Mouse (Mus musculus) CH12F3 (cell line): ENCODE results near the gene Mrpl4.

Experiments used
- in situ Hi-C: fragments of 300-500 bp; cut with MboI; formaldehyde crosslinking; loops from 2 replicates; pipeline ENCODE4 v1.14.3; 2020; ENCODE audit warnings: low sequenced_read_pairs

Mrpl4 gene

GRCm38 (mm10) chr9:21002627-21003551, at the start of gene Mrpl4:
Mrpl4 (plus strand) TSS chr9:21002738.
- in situ Hi-C loops = loop anchor here (5.0 kb wide), 1 partner anchor 91 kb away; no protein-coding TSS in a partner anchor

GRCm38 (mm10) chr9:20956989-20957388, 45.5 kb upstream of the Mrpl4 start:
- in situ Hi-C loops = no loop called here

- in situ Hi-C loops = no loop called here
Measured at GRCm38 (mm10) chr9:20959430-20959938, 43.1 kb upstream of the Mrpl4 start, which contains the start of gene Dnmt1. Dnmt1 (minus strand) TSS chr9:20959888.

- in situ Hi-C loops = no loop called here
Measured at GRCm38 (mm10) chr9:20961557-20961956, 41.0 kb upstream of the Mrpl4 start.

- in situ Hi-C loops = no loop called here
Measured at GRCm38 (mm10) chr9:20965606-20966005, 36.9 kb upstream of the Mrpl4 start.

- in situ Hi-C loops = no loop called here
Measured at GRCm38 (mm10) chr9:20966008-20966407, 36.5 kb upstream of the Mrpl4 start.

GRCm38 (mm10) chr9:20966747-20967146, 35.8 kb upstream of the Mrpl4 start:
- in situ Hi-C loops = no loop called here

GRCm38 (mm10) chr9:20971751-20972140, 30.8 kb upstream of the Mrpl4 start:
- in situ Hi-C loops = no loop called here

GRCm38 (mm10) chr9:20972141-20972992, 30.2 kb upstream of the Mrpl4 start:
- in situ Hi-C loops = no loop called here

- in situ Hi-C loops = no loop called here
Measured at GRCm38 (mm10) chr9:20973001-20973681, 29.4 kb upstream of the Mrpl4 start.

- in situ Hi-C loops = no loop called here
Measured at GRCm38 (mm10) chr9:20973682-20974075, 28.9 kb upstream of the Mrpl4 start.

GRCm38 (mm10) chr9:20975431-20976215, 26.9 kb upstream of the Mrpl4 start:
- in situ Hi-C loops = no loop called here

- in situ Hi-C loops = no loop called here
Measured at GRCm38 (mm10) chr9:20976216-20976960, 26.1 kb upstream of the Mrpl4 start, which contains the start of gene S1pr2. S1pr2 (minus strand) TSS chr9:20976781.

- in situ Hi-C loops = no loop called here
Measured at GRCm38 (mm10) chr9:20976961-20977689, 25.4 kb upstream of the Mrpl4 start.

- in situ Hi-C loops = no loop called here
Measured at GRCm38 (mm10) chr9:20978409-20979095, 24.0 kb upstream of the Mrpl4 start.

- in situ Hi-C loops = no loop called here
Measured at GRCm38 (mm10) chr9:20979181-20979580, 23.4 kb upstream of the Mrpl4 start.

- in situ Hi-C loops = no loop called here
Measured at GRCm38 (mm10) chr9:20979769-20980168, 22.8 kb upstream of the Mrpl4 start.

- in situ Hi-C loops = no loop called here
Measured at GRCm38 (mm10) chr9:20982171-20982570, 20.4 kb upstream of the Mrpl4 start.
